Mouse (Mus musculus): ENCODE data around the gene Fgfbp1. TPM values are rescaled to one million over a fixed set of nuclear protein-coding genes. Genes with fewer than 3 reads are reported as not detected.

The Fgfbp1 gene
- polyA plus RNA-seq, 1 experiment from 2014 or later = 1.3 TPM

Other genes starting within 250 kb of the Fgfbp1 start
- gene Bst1, start 162.9 kb downstream of the Fgfbp1 start, polyA plus RNA-seq (2016; fragmentation: Nextera tagmentation; extraction: Ambion mirVana) = not detected in 2 replicates
- 59.4 and 60.1 TPM in 2 replicates for gene Fbxl5, start 160.1 kb downstream of the Fgfbp1 start, polyA plus RNA-seq (2016; fragmentation: Nextera tagmentation; extraction: Ambion mirVana)
- gene Cd38, start 113.2 kb downstream of the Fgfbp1 start, polyA plus RNA-seq (2016; fragmentation: Nextera tagmentation; extraction: Ambion mirVana) = 5.6 and 7.0 TPM in 2 replicates
- 0.55 TPM in 1 of 2 replicates, not detected in the other for gene Gm7879, start 68.6 kb downstream of the Fgfbp1 start, polyA plus RNA-seq (2016; fragmentation: Nextera tagmentation; extraction: Ambion mirVana)
- gene Prom1, start 120.3 kb upstream of the Fgfbp1 start, polyA plus RNA-seq (2016; fragmentation: Nextera tagmentation; extraction: Ambion mirVana) = 68.9 and 69.9 TPM in 2 replicates
- 32.4 and 35.9 TPM in 2 replicates for gene Tapt1, start 244.8 kb upstream of the Fgfbp1 start, polyA plus RNA-seq (2016; fragmentation: Nextera tagmentation; extraction: Ambion mirVana)

Measured in neural tube, embryonic 12.5 days (tissue).